Mouse (Mus musculus): Measurements from ENCODE around the gene Omt2a. TPM values are rescaled to one million over a fixed set of nuclear protein-coding genes. Genes with fewer than 3 reads are reported as not detected.
"Not testable (repeated sequence)": the region's sequence is repeated elsewhere in the genome, so short reads cannot be mapped to it uniquely, and the experiment has no call there.

The Omt2a gene
- polyA plus RNA-seq, 1 experiment from 2014 or later: not detected

GRCm38 (mm10) chr9:78342494-78342893, 27.9 kb upstream of the Omt2a start:
- not testable (repeated sequence) for ATAC-seq

GRCm38 (mm10) chr9:78340324-78340723, 25.7 kb upstream of the Omt2a start:
- H3K4me1 ChIP-seq (replicated peaks; ENCODE audit: control insufficient read depth, insufficient read depth, low read length); H3K27ac ChIP-seq (ENCODE audit: low read depth, low read length); H3K4me2 ChIP-seq (replicated peaks; ENCODE audit: low read depth); H3K36me3 ChIP-seq (ENCODE audit: control insufficient read depth, insufficient read depth); H3K4me3 ChIP-seq (ENCODE audit: low read depth, low read length); H3K27me3 ChIP-seq (replicated peaks; ENCODE audit: control insufficient read depth, insufficient read depth, low read length); ATAC-seq; H3K9me3 ChIP-seq (ENCODE audit: control insufficient read depth); H3K9ac ChIP-seq (ENCODE audit: low read depth, low read length): not testable (repeated sequence)
- peak; percentile 83 for TF ChIP-seq CTCF (IDR thresholded peaks at IDR 0.05; ENCODE audit: low read depth)
- 21% methylated on average over 8 of the region's 8 CpGs for WGBS

More at GRCm38 (mm10) chr9:78342494-78342893, 27.9 kb upstream of the Omt2a start:
- not testable (repeated sequence) for H3K4me1 ChIP-seq (replicated peaks; ENCODE audit: control insufficient read depth, insufficient read depth, low read length); H3K36me3 ChIP-seq (ENCODE audit: control insufficient read depth, insufficient read depth); H3K4me2 ChIP-seq (replicated peaks; ENCODE audit: low read depth); H3K9me3 ChIP-seq (ENCODE audit: control insufficient read depth); H3K4me3 ChIP-seq (ENCODE audit: low read depth, low read length); H3K9ac ChIP-seq (ENCODE audit: low read depth, low read length); H3K27ac ChIP-seq (ENCODE audit: low read depth, low read length); H3K27me3 ChIP-seq (replicated peaks; ENCODE audit: control insufficient read depth, insufficient read depth, low read length)
- WGBS: 91% methylated on average over 4 of the region's 4 CpGs

- ATAC-seq: peak; percentile 36; the same call in 1 of the 2 replicates
Measured at GRCm38 (mm10) chr9:78337050-78337449, 22.5 kb upstream of the Omt2a start.

GRCm38 (mm10) chr9:78327289-78327688, 12.7 kb upstream of the Omt2a start, which contains the start of gene Omt2b:
Omt2b (plus strand) TSS chr9:78327589.
- not testable (repeated sequence) for H3K27ac ChIP-seq (ENCODE audit: low read depth, low read length); H3K4me2 ChIP-seq (replicated peaks; ENCODE audit: low read depth); H3K9ac ChIP-seq (ENCODE audit: low read depth, low read length); H3K27me3 ChIP-seq (replicated peaks; ENCODE audit: control insufficient read depth, insufficient read depth, low read length); H3K36me3 ChIP-seq (ENCODE audit: control insufficient read depth, insufficient read depth); H3K9me3 ChIP-seq (ENCODE audit: control insufficient read depth); ATAC-seq; H3K4me1 ChIP-seq (replicated peaks; ENCODE audit: control insufficient read depth, insufficient read depth, low read length); H3K4me3 ChIP-seq (ENCODE audit: low read depth, low read length)
- WGBS: 100% methylated on average over 1 of the region's 1 CpGs

More at GRCm38 (mm10) chr9:78337050-78337449, 22.5 kb upstream of the Omt2a start:
- H3K27me3 ChIP-seq (replicated peaks; ENCODE audit: control insufficient read depth, insufficient read depth, low read length); H3K4me2 ChIP-seq (replicated peaks; ENCODE audit: low read depth); H3K9ac ChIP-seq (ENCODE audit: low read depth, low read length); H3K27ac ChIP-seq (ENCODE audit: low read depth, low read length); H3K36me3 ChIP-seq (ENCODE audit: control insufficient read depth, insufficient read depth); H3K4me1 ChIP-seq (replicated peaks; ENCODE audit: control insufficient read depth, insufficient read depth, low read length); H3K9me3 ChIP-seq (ENCODE audit: control insufficient read depth); H3K4me3 ChIP-seq (ENCODE audit: low read depth, low read length): not testable (repeated sequence)

GRCm38 (mm10) chr9:78319499-78319898, 4.9 kb upstream of the Omt2a start:
- TF ChIP-seq CTCF (IDR thresholded peaks at IDR 0.05; ENCODE audit: low read depth): peak; percentile 80
- H3K4me1 ChIP-seq (replicated peaks; ENCODE audit: control insufficient read depth, insufficient read depth, low read length): no peaks in the 10 kb centered on the region
- no peaks in the 10 kb centered on the region for H3K9me3 ChIP-seq (ENCODE audit: control insufficient read depth)
- no peak for ATAC-seq
- H3K27me3 ChIP-seq (replicated peaks; ENCODE audit: control insufficient read depth, insufficient read depth, low read length): no peaks in the 10 kb centered on the region
- no peak overlapping the region for H3K9ac ChIP-seq (ENCODE audit: low read depth, low read length)
- H3K4me2 ChIP-seq (replicated peaks; ENCODE audit: low read depth): no peak overlapping the region
- H3K36me3 ChIP-seq (ENCODE audit: control insufficient read depth, insufficient read depth): no peaks in the 10 kb centered on the region
- no peak overlapping the region for H3K4me3 ChIP-seq (ENCODE audit: low read depth, low read length)
- 33% methylated on average over 1 of the region's 1 CpGs for WGBS
- H3K27ac ChIP-seq (ENCODE audit: low read depth, low read length): no peak overlapping the region

GRCm38 (mm10) chr9:78308122-78308521, 6.5 kb downstream of the Omt2a start:
- H3K27ac ChIP-seq (ENCODE audit: low read depth, low read length); H3K4me2 ChIP-seq (replicated peaks; ENCODE audit: low read depth); H3K4me1 ChIP-seq (replicated peaks; ENCODE audit: control insufficient read depth, insufficient read depth, low read length); H3K4me3 ChIP-seq (ENCODE audit: low read depth, low read length); H3K9ac ChIP-seq (ENCODE audit: low read depth, low read length); H3K36me3 ChIP-seq (ENCODE audit: control insufficient read depth, insufficient read depth); H3K9me3 ChIP-seq (ENCODE audit: control insufficient read depth); ATAC-seq; H3K27me3 ChIP-seq (replicated peaks; ENCODE audit: control insufficient read depth, insufficient read depth, low read length): not testable (repeated sequence)
- WGBS: 60% methylated on average over 3 of the region's 3 CpGs

GRCm38 (mm10) chr9:78299143-78299542, 15.5 kb downstream of the Omt2a start:
- ATAC-seq: peak; percentile 74
- H3K4me3 ChIP-seq (ENCODE audit: low read depth, low read length); H3K27ac ChIP-seq (ENCODE audit: low read depth, low read length); H3K4me2 ChIP-seq (replicated peaks; ENCODE audit: low read depth); H3K36me3 ChIP-seq (ENCODE audit: control insufficient read depth, insufficient read depth); H3K4me1 ChIP-seq (replicated peaks; ENCODE audit: control insufficient read depth, insufficient read depth, low read length); H3K9ac ChIP-seq (ENCODE audit: low read depth, low read length); H3K27me3 ChIP-seq (replicated peaks; ENCODE audit: control insufficient read depth, insufficient read depth, low read length); H3K9me3 ChIP-seq (ENCODE audit: control insufficient read depth): not testable (repeated sequence)
- WGBS: 20% methylated on average over 1 of the region's 1 CpGs
